Mouse (Mus musculus) limb, embryonic 10.5 days (tissue): ENCODE results near the gene Syt6. TPM values are rescaled to one million over a fixed set of nuclear protein-coding genes. Genes with fewer than 3 reads are reported as not detected.

Source experiments
- DNase-seq: peaks from one replicate; pipeline ENCODE4 v3.0.0-alpha.2; 2017; ENCODE audit warnings: low spot score
- H3K27ac ChIP-seq: fragments of 300-500 bp; sonication (generic); 2 replicates; pipeline ENCODE4 v1.5.1; 2016; ENCODE audit warnings: mild to moderate bottlenecking
- H3K27me3 ChIP-seq: fragments of 300-500 bp; sonication (generic); 2 replicates; pipeline ENCODE4 v1.6.1; 2016; ENCODE audit warnings: low read depth, mild to moderate bottlenecking; ENCODE audit not compliant: poor library complexity, severe bottlenecking
- H3K36me3 ChIP-seq: fragments of 300-500 bp; sonication (generic); 2 replicates; pipeline ENCODE4 v1.6.1; 2016; ENCODE audit warnings: mild to moderate bottlenecking, moderate library complexity
- H3K4me1 ChIP-seq: fragments of 300-500 bp; sonication (generic); 2 replicates; pipeline ENCODE4 v1.6.1; 2016
- H3K4me3 ChIP-seq: fragments of 300-500 bp; sonication (generic); 2 replicates; pipeline ENCODE4 v1.5.1; 2016; ENCODE audit warnings: mild to moderate bottlenecking, moderate library complexity
- H3K9me3 ChIP-seq: fragments of 300-500 bp; sonication (generic); replicated peaks from 2 replicates; pipeline ENCODE4 v1.6.1; 2016; ENCODE audit warnings: mild to moderate bottlenecking
- WGBS: fragments of 180-500 bp; shearing (Covaris S2); methylation state at CpG from one replicate; pipeline ENCODE4 v1.1.7; 2016; 5-methylcytosine and 5-hydroxymethylcytosine counted together
- microRNA-seq: library from miRNA; unstranded; fragments of <30 nt; microRNA quantifications from one replicate; pipeline ENCODE4, GENCODE M21; 2017
- polyA plus RNA-seq: library from polyadenylated mRNA; unstranded; fragments of >200 nt; fragmentation: Nextera tagmentation; extraction: Ambion mirVana; gene quantifications from 2 replicates; pipeline ENCODE4 v1.2.1, GENCODE M21; 2016

Gene Syt6
- polyA plus RNA-seq, 1 experiment from 2014 or later: 0.09 TPM

GRCm38 (mm10) chr3:103672716-103673115 lies 97.7 kb downstream of the Syt6 start:
- no peak for DNase-seq
- Histone ChIP-seq H3K27me3 (no peaks in the 10 kb centered on the region), H3K9me3 (no peaks in the 10 kb centered on the region), H3K4me1 (no peaks in the 10 kb centered on the region), H3K36me3 (no peaks in the 10 kb centered on the region), H3K27ac (no peak overlapping the region), H3K4me3 (no peak overlapping the region)
- WGBS: 63% methylated on average over 7 of the region's 7 CpGs

- Histone ChIP-seq H3K27ac (no peak overlapping the region), H3K4me3 (no peak overlapping the region), H3K36me3 (no peaks in the 10 kb centered on the region), H3K4me1 (peaks cover 14% of the 10 kb centered on the region), H3K27me3 (peaks cover 15% of the 10 kb centered on the region), H3K9me3 (no peaks in the 10 kb centered on the region)
- no peak for DNase-seq
- WGBS: 61% methylated on average over 6 of the region's 6 CpGs
Measured at GRCm38 (mm10) chr3:103678811-103679210, 103.8 kb downstream of the Syt6 start.

GRCm38 (mm10) chr3:103682473-103682872 lies 107.4 kb downstream of the Syt6 start:
- Histone ChIP-seq H3K9me3 (no peaks in the 10 kb centered on the region), H3K4me3 (no peak overlapping the region), H3K4me1 (peaks cover 15% of the 10 kb centered on the region), H3K36me3 (no peaks in the 10 kb centered on the region), H3K27me3 (peaks cover 17% of the 10 kb centered on the region), H3K27ac (no peak overlapping the region)
- DNase-seq: peak; percentile 31
- WGBS: 46% methylated on average over 4 of the region's 4 CpGs

GRCm38 (mm10) chr3:103683234-103683965 lies 108.4 kb downstream of the Syt6 start:
- Histone ChIP-seq H3K27me3 (peaks cover 17% of the 10 kb centered on the region), H3K4me3 (peak overlapping the region; percentile 26), H3K4me1 (peaks cover 15% of the 10 kb centered on the region), H3K9me3 (no peaks in the 10 kb centered on the region), H3K36me3 (no peaks in the 10 kb centered on the region), H3K27ac (no peak overlapping the region)
- WGBS: 3% methylated on average over 21 of the region's 21 CpGs
- DNase-seq: no peak

- Histone ChIP-seq H3K27me3 (peaks cover 17% of the 10 kb centered on the region), H3K27ac (no peak overlapping the region), H3K36me3 (no peaks in the 10 kb centered on the region), H3K4me1 (peaks cover 15% of the 10 kb centered on the region), H3K9me3 (no peaks in the 10 kb centered on the region), H3K4me3 (no peak overlapping the region)
- 31% methylated on average over 5 of the region's 5 CpGs for WGBS
- no peak for DNase-seq
Measured at GRCm38 (mm10) chr3:103683966-103684319, 108.9 kb downstream of the Syt6 start.

GRCm38 (mm10) chr3:103689043-103689442 lies 114.0 kb downstream of the Syt6 start:
- no peaks in the 10 kb centered on the region for H3K36me3 ChIP-seq
- H3K4me1 ChIP-seq: no peaks in the 10 kb centered on the region
- WGBS: 87% methylated on average over 1 of the region's 1 CpGs
- H3K4me3 ChIP-seq: no peak overlapping the region
- no peak overlapping the region for H3K27ac ChIP-seq
- no peaks in the 10 kb centered on the region for H3K27me3 ChIP-seq
- no peaks in the 10 kb centered on the region for H3K9me3 ChIP-seq
- DNase-seq: no peak

- Histone ChIP-seq H3K27ac (no peak overlapping the region), H3K9me3 (no peaks in the 10 kb centered on the region), H3K4me3 (no peak overlapping the region), H3K36me3 (no peaks in the 10 kb centered on the region), H3K27me3 (no peaks in the 10 kb centered on the region), H3K4me1 (no peaks in the 10 kb centered on the region)
- 77% methylated on average over 3 of the region's 3 CpGs for WGBS
- no peak for DNase-seq
Measured at GRCm38 (mm10) chr3:103690506-103690905, 115.5 kb downstream of the Syt6 start.

Small RNA genes lying within 50 kb of the gene (microRNA-seq; reads per million reads assigned to microRNA genes)
- gene Gm25325: not detected

Other genes with a start within 250 kb of the Syt6 start
- gene Atg4a-ps, start 70.8 kb downstream of the Syt6 start, polyA plus RNA-seq: not detected in 2 replicates
- 10.4 and 18.0 TPM in 2 replicates for gene Olfml3, start 162.8 kb downstream of the Syt6 start, polyA plus RNA-seq
- gene Gm10964, start 164.1 kb downstream of the Syt6 start, polyA plus RNA-seq: not detected in 2 replicates
- gene Hipk1, start 216.3 kb downstream of the Syt6 start, polyA plus RNA-seq: 8.7 and 10.6 TPM in 2 replicates
- 37.9 and 42.1 TPM in 2 replicates for gene Dclre1b, start 234.2 kb downstream of the Syt6 start, polyA plus RNA-seq
- 21.4 and 23.6 TPM in 2 replicates for gene Ap4b1, start 234.3 kb downstream of the Syt6 start, polyA plus RNA-seq
- 0.18 and 0.26 TPM in 2 replicates for gene Gm43064, start 234.3 kb downstream of the Syt6 start, polyA plus RNA-seq